Mouse (Mus musculus) myocyte (in vitro differentiated cells): ENCODE measurements around the gene Topaz1. TPM values are rescaled to one million over a fixed set of nuclear protein-coding genes. Genes with fewer than 3 reads are reported as not detected.
"Not testable (repeated sequence)": the region's sequence is repeated elsewhere in the genome, so short reads cannot be mapped to it uniquely, and the experiment has no call there.

Experiments
- H3K27me3 ChIP-seq: one replicate; pipeline ENCODE4 v1.6.1; 2011; ENCODE audit not compliant: control insufficient read depth, insufficient read depth, insufficient read length
- H3K36me3 ChIP-seq: one replicate; pipeline ENCODE4 v1.6.1; 2011; ENCODE audit not compliant: control insufficient read depth, insufficient read depth
- H3K4me2 ChIP-seq: one replicate; pipeline ENCODE4 v1.6.1; 2011; ENCODE audit warnings: low read depth, control low read depth
- H3K4me3 ChIP-seq: one replicate; pipeline ENCODE4 v1.5.1; 2011; ENCODE audit warnings: mild to moderate bottlenecking, control low read depth, moderate library complexity
- H3K79me2 ChIP-seq: one replicate; pipeline ENCODE4 v1.6.1; 2011; ENCODE audit not compliant: control insufficient read depth, insufficient read depth
- H3ac ChIP-seq: one replicate; pipeline ENCODE4 v1.6.1; 2011; ENCODE audit not compliant: control insufficient read depth, insufficient read length
- CEBPB ChIP-seq: IDR thresholded peaks from 2 replicates; pipeline ENCODE4 v1.6.1; 2011; ENCODE audit warnings: mild to moderate bottlenecking, moderate library complexity; ENCODE audit not compliant: poor library complexity, insufficient read depth, severe bottlenecking
- E2F4 ChIP-seq: IDR thresholded peaks from one replicate; pipeline ENCODE4 v1.6.1; 2011; ENCODE audit warnings: mild to moderate bottlenecking, control low read depth, moderate library complexity; ENCODE audit not compliant: insufficient read depth
- MAX ChIP-seq: IDR thresholded peaks from one replicate; pipeline ENCODE4 v1.6.1; 2011; ENCODE audit warnings: low read depth, mild to moderate bottlenecking, control low read depth
- MYOD1 ChIP-seq, 3 experiments: IDR thresholded peaks; one replicate each; pipeline ENCODE4 v1.6.1; 2011; ENCODE audit warnings: control low read depth in 2 of 3, low read depth in 2 of 3, mild to moderate bottlenecking in 2 of 3, moderate library complexity in 1 of 3; ENCODE audit not compliant: insufficient read length in 2 of 3, control insufficient read depth in 1 of 3
- MYOG ChIP-seq, 3 experiments: IDR thresholded peaks; one replicate each; pipeline ENCODE4 v1.6.1; 2011; ENCODE audit warnings: control low read depth in 2 of 3, low read depth in 2 of 3, mild to moderate bottlenecking in 2 of 3; ENCODE audit not compliant: insufficient read length in 2 of 3, control insufficient read depth in 1 of 3, insufficient read depth in 1 of 3
- POLR2A ChIP-seq: IDR thresholded peaks from one replicate; pipeline ENCODE4 v1.6.1; 2011; ENCODE audit warnings: low read depth, mild to moderate bottlenecking, control low read depth, moderate library complexity; ENCODE audit not compliant: insufficient read length
- POLR2AphosphoS2 ChIP-seq: IDR thresholded peaks from one replicate; pipeline ENCODE4 v1.6.1; 2011; ENCODE audit warnings: low read depth, control low read depth; ENCODE audit not compliant: insufficient read length
- REST ChIP-seq: IDR thresholded peaks from one replicate; pipeline ENCODE4 v1.6.1; 2011; ENCODE audit warnings: mild to moderate bottlenecking, control low read depth, moderate library complexity; ENCODE audit not compliant: insufficient read depth, insufficient read length
- SRF ChIP-seq: IDR thresholded peaks from one replicate; pipeline ENCODE4 v1.6.1; 2011; ENCODE audit warnings: low read depth; ENCODE audit not compliant: control insufficient read depth, insufficient read length
- TCF12 ChIP-seq: IDR thresholded peaks from one replicate; pipeline ENCODE4 v1.6.1; 2011; ENCODE audit warnings: mild to moderate bottlenecking, control low read depth; ENCODE audit not compliant: poor library complexity, insufficient read depth, severe bottlenecking
- TCF3 ChIP-seq: IDR thresholded peaks from one replicate; pipeline ENCODE4 v1.6.1; 2011; ENCODE audit warnings: low read depth, control low read depth; ENCODE audit not compliant: insufficient read length
- USF1 ChIP-seq: IDR thresholded peaks from one replicate; pipeline ENCODE4 v1.6.1; 2011; ENCODE audit warnings: low read depth, mild to moderate bottlenecking, control low read depth, moderate library complexity
- polyA plus RNA-seq: library from polyadenylated mRNA; unstranded; fragments of >200 nt; fragmentation: generic; extraction: Trizol; gene quantifications from one replicate; pipeline ENCODE4 v1.2.1, GENCODE M21; 2012; ENCODE audit warnings: missing spikeins

The Topaz1 gene
- polyA plus RNA-seq, 1 experiment, result not detected

DNA sequence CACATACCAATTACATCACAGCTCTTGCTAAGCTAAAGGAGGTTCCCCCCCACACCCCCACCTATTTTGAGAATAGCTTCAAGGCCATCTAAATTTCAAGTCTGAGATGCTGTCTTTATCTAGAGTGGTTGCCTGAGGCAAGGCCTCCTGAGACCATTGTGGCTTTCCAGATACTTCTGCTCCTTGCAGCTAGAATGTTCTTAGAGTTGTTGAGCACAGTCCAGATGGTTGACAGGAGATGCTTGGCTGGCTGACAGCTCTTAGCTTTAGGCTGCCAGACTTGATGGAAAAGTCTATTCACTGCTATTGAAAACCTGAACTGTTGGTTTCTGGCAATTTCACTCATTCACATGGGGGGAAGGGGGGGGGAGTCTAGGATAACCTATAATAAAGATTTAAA lies 99.0 kb downstream of the Topaz1 start:
- H3K27me3 ChIP-seq, result no peaks in the 10 kb centered on the region
- no peaks in the 10 kb centered on the region for H3K79me2 ChIP-seq
- H3ac ChIP-seq, result no peak overlapping the region
- no peak overlapping the region for H3K4me2 ChIP-seq
- TF ChIP-seq POLR2A (no peak), SRF (no peak), POLR2AphosphoS2 (no peak), MAX (no peak), USF1 (no peak), MYOD1 (IDR thresholded peaks at IDR 0.05; ENCODE audit: control insufficient read depth in 1 of 3, insufficient read length in 2 of 3, low read depth in 2 of 3) (no peak), E2F4 (no peak), REST (no peak), CEBPB (no peak), TCF12 (no peak), TCF3 (no peak), MYOG (IDR thresholded peaks at IDR 0.05; ENCODE audit: control insufficient read depth in 1 of 3, insufficient read depth in 1 of 3, insufficient read length in 2 of 3, low read depth in 2 of 3) (no peak)
- H3K4me3 ChIP-seq, result no peak overlapping the region
- peaks cover 18% of the 10 kb centered on the region for H3K36me3 ChIP-seq

DNA sequence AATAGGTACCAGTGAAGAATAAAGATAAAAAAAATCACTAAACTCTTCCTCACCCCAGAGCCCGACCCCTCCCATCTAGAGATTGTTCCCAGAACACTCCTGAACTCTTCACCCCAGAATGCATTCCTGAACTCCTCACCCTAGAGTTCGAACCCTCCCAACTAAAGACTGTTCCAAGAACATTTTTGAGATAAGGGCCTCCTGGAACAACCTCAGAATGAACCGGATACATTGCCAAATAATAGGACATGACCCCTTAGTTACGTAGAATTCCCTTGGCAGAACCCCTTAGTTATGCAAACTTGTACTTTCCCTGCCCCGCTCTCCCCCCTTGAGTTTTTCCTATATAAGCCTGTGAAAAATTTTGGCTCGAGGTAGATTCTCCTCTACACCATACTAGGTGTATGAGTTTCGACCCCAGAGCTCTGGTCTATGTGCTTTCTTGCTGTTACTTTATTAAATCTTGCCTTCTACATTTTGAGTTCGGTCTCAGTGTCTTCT lies 100.7 kb downstream of the Topaz1 start:
- not testable (repeated sequence) for H3K27me3 ChIP-seq, H3K79me2 ChIP-seq, H3K4me3 ChIP-seq, H3ac ChIP-seq, H3K4me2 ChIP-seq
- peaks cover 33% of the 10 kb centered on the region for H3K36me3 ChIP-seq

Other genes with a start within 250 kb of the Topaz1 start
- 2.6 TPM for gene Tcaim, start 58.2 kb downstream of the Topaz1 start, polyA plus RNA-seq
- 0.20 TPM for gene Gm35549, start 96.7 kb downstream of the Topaz1 start, polyA plus RNA-seq
- 10.0 TPM for gene Zfp445, start 118.7 kb downstream of the Topaz1 start, polyA plus RNA-seq
- 0.95 TPM for gene Zkscan7, start 138.3 kb downstream of the Topaz1 start, polyA plus RNA-seq
- gene Zfp105, start 175.7 kb downstream of the Topaz1 start, polyA plus RNA-seq, result not detected
- 4.7 TPM for gene 1110059G10Rik, start 203.7 kb downstream of the Topaz1 start, polyA plus RNA-seq
- 3.8 TPM for gene Kif15, start 203.7 kb downstream of the Topaz1 start, polyA plus RNA-seq